9 mouse cellular contexts compared by ENCODE assay signal in genomic region chr8:122558671-122559349, GRCm38 (mm10). TPM values are rescaled to one million over a fixed set of nuclear protein-coding genes. Genes with fewer than 3 reads are reported as not detected.
A peak's percentile ranks its signal among the peaks of the same experiment; 100 is the strongest.
DNase-seq lines count a peak whose midpoint lies in the region; ATAC-seq and TF ChIP-seq lines count a peak whose summit lies in the region.
"Had no signal": no experiment of that assay in that cellular context is flagged by ENCODE, and none has a peak within 500 bp of the region (broad histone marks: within the 10 kb centered on the region; RNA-seq: fewer than 3 reads in every experiment).

No protein-coding gene starts in this region.

- no peak overlapping the region for H3K4me3 ChIP-seq in forebrain, postnatal 0 days (ENCODE audit: low read depth, low read length)
- no peak overlapping the region for H3K4me3 ChIP-seq in forebrain, embryonic 13.5 days
- 0 out of 2 replicates have a peak overlapping the region, but pooled peaks have one; percentile 3 for H3K4me3 ChIP-seq in ES-Bruce4 (ENCODE audit: low read depth, low read length)
- no peak overlapping the region for H3K4me3 ChIP-seq in lung, embryonic 16.5 days (ENCODE audit: low read length)
- H3K4me3 ChIP-seq in midbrain, embryonic 15.5 days = no peak overlapping the region
- H3K4me3 ChIP-seq: midbrain, embryonic 12.5 days had no signal

- H3K9me3 ChIP-seq in forebrain, postnatal 0 days (ENCODE audit: low read length) = no peaks in the 10 kb centered on the region
- no peaks in the 10 kb centered on the region for H3K9me3 ChIP-seq in forebrain, embryonic 13.5 days (replicated peaks)
- no peaks in the 10 kb centered on the region for H3K9me3 ChIP-seq in ES-Bruce4 (replicated peaks; ENCODE audit: control insufficient read depth, insufficient read depth, low read length, poor library complexity, severe bottlenecking)
- no peaks in the 10 kb centered on the region for H3K9me3 ChIP-seq in lung, embryonic 16.5 days (ENCODE audit: control insufficient read depth, low read length)
- H3K9me3 ChIP-seq in midbrain, embryonic 15.5 days = no peaks in the 10 kb centered on the region
- H3K9me3 ChIP-seq: midbrain, embryonic 12.5 days had no signal

- no peak for DNase-seq in forebrain, postnatal 0 days
- no peak for DNase-seq in frontal cortex, postnatal 25 days (ENCODE audit: low spot score in 2 of 2)
- DNase-seq in adrenal gland, postnatal 25 days = no peak

- no peaks in the 10 kb centered on the region for H3K4me1 ChIP-seq in forebrain, postnatal 0 days (ENCODE audit: insufficient read depth)
- H3K4me1 ChIP-seq in forebrain, embryonic 13.5 days = no peaks in the 10 kb centered on the region
- peaks cover 3% of the 10 kb centered on the region for H3K4me1 ChIP-seq in ES-Bruce4 (ENCODE audit: control insufficient read depth, insufficient read depth, low read length)
- peaks cover 27% of the 10 kb centered on the region for H3K4me1 ChIP-seq in lung, embryonic 16.5 days (replicated peaks; ENCODE audit: control insufficient read depth, insufficient read depth, low read length)
- H3K4me1 ChIP-seq in midbrain, embryonic 15.5 days = no peaks in the 10 kb centered on the region

- H3K9ac ChIP-seq in forebrain, postnatal 0 days = no peak overlapping the region
- no peak overlapping the region for H3K9ac ChIP-seq in forebrain, embryonic 13.5 days
- 0 out of 2 replicates have a peak overlapping the region, but pooled peaks have one; percentile 3 for H3K9ac ChIP-seq in ES-Bruce4 (ENCODE audit: low read depth, poor library complexity, severe bottlenecking)
- H3K9ac ChIP-seq in lung, embryonic 16.5 days (ENCODE audit: low read length) = no peak overlapping the region
- no peak overlapping the region for H3K9ac ChIP-seq in midbrain, embryonic 15.5 days
- H3K9ac ChIP-seq: midbrain, embryonic 12.5 days had no signal

- no peak; the same call in 1 of the 2 replicates for TF ChIP-seq EP300 in ES-Bruce4 (IDR thresholded peaks at IDR 0.05; ENCODE audit: insufficient read depth, low read depth, low read length)

- TF ChIP-seq POLR2A in ES-Bruce4 (IDR thresholded peaks at IDR 0.05; ENCODE audit: insufficient read depth, low read length) = peak; percentile 65

- H3K36me3 ChIP-seq in forebrain, postnatal 0 days (ENCODE audit: insufficient read depth) = no peaks in the 10 kb centered on the region
- no peaks in the 10 kb centered on the region for H3K36me3 ChIP-seq in forebrain, embryonic 13.5 days (ENCODE audit: poor library complexity, severe bottlenecking)
- H3K36me3 ChIP-seq in ES-Bruce4 (ENCODE audit: control insufficient read depth, insufficient read depth, low read length, poor library complexity, severe bottlenecking) = no peaks in the 10 kb centered on the region
- no peaks in the 10 kb centered on the region for H3K36me3 ChIP-seq in lung, embryonic 16.5 days (ENCODE audit: control insufficient read depth, insufficient read depth, low read length)
- no peaks in the 10 kb centered on the region for H3K36me3 ChIP-seq in midbrain, embryonic 15.5 days (replicated peaks)
- H3K36me3 ChIP-seq: midbrain, embryonic 12.5 days had no signal

- no peak overlapping the region for H3K27ac ChIP-seq in forebrain, postnatal 0 days (ENCODE audit: low read depth, low read length)
- H3K27ac ChIP-seq in forebrain, embryonic 13.5 days = no peak overlapping the region
- H3K27ac ChIP-seq in ES-Bruce4 (ENCODE audit: insufficient read depth, low read length) = peak overlapping the region; percentile 90
- peak overlapping the region; percentile 71 for H3K27ac ChIP-seq in lung, embryonic 16.5 days (ENCODE audit: low read length)
- H3K27ac ChIP-seq in midbrain, embryonic 15.5 days = no peak overlapping the region
- H3K27ac ChIP-seq: midbrain, embryonic 12.5 days had no signal

- 0 out of 2 replicates have a peak, but pooled peaks have one; percentile 10 for TF ChIP-seq CTCF in forebrain, postnatal 0 days (IDR thresholded peaks at IDR 0.05; ENCODE audit: low read depth)
- peak; percentile 61 for TF ChIP-seq CTCF in ES-Bruce4 (IDR thresholded peaks at IDR 0.05; ENCODE audit: low read depth, low read length)

- no peaks in the 10 kb centered on the region for H3K27me3 ChIP-seq in forebrain, postnatal 0 days (ENCODE audit: insufficient read depth, low read length)
- H3K27me3 ChIP-seq in forebrain, embryonic 13.5 days = no peaks in the 10 kb centered on the region
- H3K27me3 ChIP-seq in ES-Bruce4 (ENCODE audit: control insufficient read depth, insufficient read depth, low read length, poor library complexity, severe bottlenecking) = no peaks in the 10 kb centered on the region
- no peaks in the 10 kb centered on the region for H3K27me3 ChIP-seq in lung, embryonic 16.5 days (ENCODE audit: control insufficient read depth, insufficient read depth, low read depth, low read length)
- no peaks in the 10 kb centered on the region for H3K27me3 ChIP-seq in midbrain, embryonic 15.5 days (replicated peaks)
- H3K27me3 ChIP-seq: midbrain, embryonic 12.5 days had no signal

- 16% methylated on average over 12 of the region's 12 CpGs for WGBS in forebrain, postnatal 0 days
- 17% methylated on average over 12 of the region's 12 CpGs for WGBS in forebrain, embryonic 13.5 days
- 13% methylated on average over 12 of the region's 12 CpGs for WGBS in lung, embryonic 16.5 days
- WGBS in midbrain, embryonic 15.5 days = 19% methylated on average over 12 of the region's 12 CpGs

- no peak overlapping the region for H3K4me2 ChIP-seq in forebrain, postnatal 0 days (ENCODE audit: low read depth)
- no peak overlapping the region for H3K4me2 ChIP-seq in forebrain, embryonic 13.5 days
- no peak overlapping the region for H3K4me2 ChIP-seq in lung, embryonic 16.5 days (ENCODE audit: low read depth, low read length)
- no peak overlapping the region for H3K4me2 ChIP-seq in midbrain, embryonic 15.5 days
- H3K4me2 ChIP-seq: midbrain, embryonic 12.5 days had no signal

- ATAC-seq in forebrain, postnatal 0 days = no peak
- no peak for ATAC-seq in forebrain, embryonic 13.5 days
- peak; percentile 28; the same call in 1 of the 2 replicates for ATAC-seq in granulocyte monocyte progenitor cell, adult 5-6 weeks (replicated peaks; ENCODE audit: poor library complexity, severe bottlenecking)
- ATAC-seq in lung, embryonic 16.5 days (ENCODE audit: low read depth) = peak; percentile 63
- ATAC-seq in midbrain, embryonic 15.5 days (replicated peaks) = no peak

RNA-seq across cellular contexts. Expression of gene Piezo1, which starts 7.7 kb away (rescaled TPM):
- 11.6 and 15.1 TPM in 2 replicates for total RNA-seq in forebrain, postnatal 0 days (2014; rRNA removed)
- 1.2 and 1.4 TPM in 2 replicates for polyA plus RNA-seq in forebrain, postnatal 0 days (2015; fragmentation: Nextera tagmentation; extraction: Ambion mirVana)
- polyA plus RNA-seq in forebrain, embryonic 13.5 days (2015; fragmentation: Nextera tagmentation; extraction: Ambion mirVana) = 1.4 and 2.0 TPM in 2 replicates
- polyA plus RNA-seq in ES-Bruce4 (2011; ENCODE audit: insufficient read depth, insufficient read length, low read depth, missing spikeins) = 59.4 and 61.6 TPM in 2 replicates
- total RNA-seq in granulocyte monocyte progenitor cell, adult 5-6 weeks (2014; fragmentation: Nextera tagmentation) = 19.4 and 67.1 TPM in 2 replicates
- total RNA-seq in granulocyte monocyte progenitor cell, adult 5-6 weeks (2017) = 15.8 and 22.4 TPM in 2 replicates
- 23.3 and 30.0 TPM in 2 replicates for polyA plus RNA-seq in lung, embryonic 16.5 days (2015; fragmentation: Nextera tagmentation; extraction: Ambion mirVana)
- 2.7 and 3.3 TPM in 2 replicates for polyA plus RNA-seq in midbrain, embryonic 15.5 days (2015; fragmentation: Nextera tagmentation; extraction: Ambion mirVana)
- 18.3 and 20.1 TPM in 2 replicates for total RNA-seq in adrenal gland, postnatal 25 days (2021)

RNA-seq across cellular contexts. Expression of gene Cdt1, which starts 9.0 kb away (rescaled TPM):
- 11.5 and 14.9 TPM in 2 replicates for total RNA-seq in forebrain, postnatal 0 days (2014; rRNA removed)
- 6.1 and 6.5 TPM in 2 replicates for polyA plus RNA-seq in forebrain, postnatal 0 days (2015; fragmentation: Nextera tagmentation; extraction: Ambion mirVana)
- 29.1 and 32.3 TPM in 2 replicates for polyA plus RNA-seq in forebrain, embryonic 13.5 days (2015; fragmentation: Nextera tagmentation; extraction: Ambion mirVana)
- 63.7 and 68.6 TPM in 2 replicates for polyA plus RNA-seq in ES-Bruce4 (2011; ENCODE audit: insufficient read depth, insufficient read length, low read depth, missing spikeins)
- total RNA-seq in granulocyte monocyte progenitor cell, adult 5-6 weeks (2014; fragmentation: Nextera tagmentation) = 76.0 and 153 TPM in 2 replicates
- total RNA-seq in granulocyte monocyte progenitor cell, adult 5-6 weeks (2017) = 38.6 and 38.8 TPM in 2 replicates
- 39.1 and 41.1 TPM in 2 replicates for polyA plus RNA-seq in lung, embryonic 16.5 days (2015; fragmentation: Nextera tagmentation; extraction: Ambion mirVana)
- polyA plus RNA-seq in midbrain, embryonic 15.5 days (2015; fragmentation: Nextera tagmentation; extraction: Ambion mirVana) = 7.0 and 8.2 TPM in 2 replicates
- total RNA-seq in adrenal gland, postnatal 25 days (2021) = 12.5 and 17.7 TPM in 2 replicates

RNA-seq across cellular contexts. Expression of gene Aprt, which starts 17.9 kb away (rescaled TPM):
- total RNA-seq in forebrain, postnatal 0 days (2014; rRNA removed) = 132 and 163 TPM in 2 replicates
- 226 and 260 TPM in 2 replicates for polyA plus RNA-seq in forebrain, postnatal 0 days (2015; fragmentation: Nextera tagmentation; extraction: Ambion mirVana)
- polyA plus RNA-seq in forebrain, embryonic 13.5 days (2015; fragmentation: Nextera tagmentation; extraction: Ambion mirVana) = 193 and 198 TPM in 2 replicates
- polyA plus RNA-seq in ES-Bruce4 (2011; ENCODE audit: insufficient read depth, insufficient read length, low read depth, missing spikeins) = 325 and 344 TPM in 2 replicates
- total RNA-seq in granulocyte monocyte progenitor cell, adult 5-6 weeks (2014; fragmentation: Nextera tagmentation) = 276 and 290 TPM in 2 replicates
- total RNA-seq in granulocyte monocyte progenitor cell, adult 5-6 weeks (2017) = 139 and 228 TPM in 2 replicates
- 279 and 290 TPM in 2 replicates for polyA plus RNA-seq in lung, embryonic 16.5 days (2015; fragmentation: Nextera tagmentation; extraction: Ambion mirVana)
- polyA plus RNA-seq in midbrain, embryonic 15.5 days (2015; fragmentation: Nextera tagmentation; extraction: Ambion mirVana) = 166 and 173 TPM in 2 replicates
- 50.6 and 66.4 TPM in 2 replicates for total RNA-seq in adrenal gland, postnatal 25 days (2021)

RNA-seq across cellular contexts. Expression of gene Galns, which starts 52.5 kb away (rescaled TPM):
- 8.8 and 12.8 TPM in 2 replicates for total RNA-seq in forebrain, postnatal 0 days (2014; rRNA removed)
- 6.0 and 8.4 TPM in 2 replicates for polyA plus RNA-seq in forebrain, postnatal 0 days (2015; fragmentation: Nextera tagmentation; extraction: Ambion mirVana)
- 3.0 and 3.2 TPM in 2 replicates for polyA plus RNA-seq in forebrain, embryonic 13.5 days (2015; fragmentation: Nextera tagmentation; extraction: Ambion mirVana)
- polyA plus RNA-seq in ES-Bruce4 (2011; ENCODE audit: insufficient read depth, insufficient read length, low read depth, missing spikeins) = 11.9 and 12.8 TPM in 2 replicates
- 39.0 and 46.3 TPM in 2 replicates for total RNA-seq in granulocyte monocyte progenitor cell, adult 5-6 weeks (2014; fragmentation: Nextera tagmentation)
- total RNA-seq in granulocyte monocyte progenitor cell, adult 5-6 weeks (2017) = 36.1 and 46.6 TPM in 2 replicates
- polyA plus RNA-seq in lung, embryonic 16.5 days (2015; fragmentation: Nextera tagmentation; extraction: Ambion mirVana) = 15.0 and 15.2 TPM in 2 replicates
- 7.2 and 9.0 TPM in 2 replicates for polyA plus RNA-seq in midbrain, embryonic 15.5 days (2015; fragmentation: Nextera tagmentation; extraction: Ambion mirVana)
- 6.2 and 7.3 TPM in 2 replicates for total RNA-seq in adrenal gland, postnatal 25 days (2021)

RNA-seq across cellular contexts. Expression of gene Trappc2l, which starts 52.6 kb away (rescaled TPM):
- 15.3 and 31.8 TPM in 2 replicates for total RNA-seq in forebrain, postnatal 0 days (2014; rRNA removed)
- 137 and 157 TPM in 2 replicates for polyA plus RNA-seq in forebrain, postnatal 0 days (2015; fragmentation: Nextera tagmentation; extraction: Ambion mirVana)
- 69.3 and 79.6 TPM in 2 replicates for polyA plus RNA-seq in forebrain, embryonic 13.5 days (2015; fragmentation: Nextera tagmentation; extraction: Ambion mirVana)
- polyA plus RNA-seq in ES-Bruce4 (2011; ENCODE audit: insufficient read depth, insufficient read length, low read depth, missing spikeins) = 19.3 and 30.5 TPM in 2 replicates
- 41.0 and 55.7 TPM in 2 replicates for total RNA-seq in granulocyte monocyte progenitor cell, adult 5-6 weeks (2014; fragmentation: Nextera tagmentation)
- 16.1 and 21.7 TPM in 2 replicates for total RNA-seq in granulocyte monocyte progenitor cell, adult 5-6 weeks (2017)
- polyA plus RNA-seq in lung, embryonic 16.5 days (2015; fragmentation: Nextera tagmentation; extraction: Ambion mirVana) = 48.0 and 62.6 TPM in 2 replicates
- 120 and 126 TPM in 2 replicates for polyA plus RNA-seq in midbrain, embryonic 15.5 days (2015; fragmentation: Nextera tagmentation; extraction: Ambion mirVana)
- 57.9 and 63.3 TPM in 2 replicates for total RNA-seq in adrenal gland, postnatal 25 days (2021)

Comparison
In these comparisons a context has a peak if more than half of its experiments do, and no peak if none do; other contexts are left out.
1. ATAC-seq: peak in granulocyte monocyte progenitor cell, adult 5-6 weeks (single experiment) and lung, embryonic 16.5 days (single experiment); none in forebrain, postnatal 0 days (single experiment), forebrain, embryonic 13.5 days (single experiment) and midbrain, embryonic 15.5 days (single experiment).
2. H3K27ac ChIP-seq: peak in ES-Bruce4 (single experiment) and lung, embryonic 16.5 days (single experiment); none in forebrain, postnatal 0 days (single experiment), forebrain, embryonic 13.5 days (single experiment) and midbrain, embryonic 15.5 days (single experiment).